Mouse (Mus musculus) E14TG2a.4 (cell line): ENCODE results near the gene Taldo1.
A peak's percentile ranks its signal among the peaks of the same experiment; 100 is the strongest.

Source experiments
- H3K27me3 ChIP-seq: 2 replicates; pipeline ENCODE4 v1.6.1; 2014; ENCODE audit warnings: low read length, control low read depth; ENCODE audit not compliant: insufficient read depth
- H3K36me3 ChIP-seq: 2 replicates; pipeline ENCODE4 v1.6.1; 2014; ENCODE audit warnings: low read length, control low read depth; ENCODE audit not compliant: insufficient read depth
- H3K4me1 ChIP-seq: replicated peaks from 2 replicates; pipeline ENCODE4 v1.6.1; 2014; ENCODE audit warnings: low read depth, low read length, control low read depth
- H3K4me3 ChIP-seq: replicated peaks from 2 replicates; pipeline ENCODE4 v1.5.1; 2014; ENCODE audit warnings: mild to moderate bottlenecking, low read length
- H3K9me3 ChIP-seq: 2 replicates; pipeline ENCODE4 v1.6.1; 2014; ENCODE audit warnings: low read length, control low read depth
- CTCF ChIP-seq: conservative IDR thresholded peaks from 2 replicates; pipeline ENCODE4 v1.5.1; 2014; ENCODE audit warnings: low read length
- NANOG ChIP-seq: IDR thresholded peaks from 2 replicates; pipeline ENCODE4 v1.6.1; 2014; ENCODE audit warnings: borderline replicate concordance, low read length, mixed read lengths
- POU5F1 ChIP-seq: IDR thresholded peaks from 2 replicates; pipeline ENCODE4 v1.6.1; 2014; ENCODE audit warnings: low read length, borderline replicate concordance

The Taldo1 gene

GRCm38 (mm10) chr7:141363106-141363751, 28.8 kb upstream of the Taldo1 start:
- TF ChIP-seq CTCF (peak; percentile 43), POU5F1 (no peak), NANOG (no peak)

DNA sequence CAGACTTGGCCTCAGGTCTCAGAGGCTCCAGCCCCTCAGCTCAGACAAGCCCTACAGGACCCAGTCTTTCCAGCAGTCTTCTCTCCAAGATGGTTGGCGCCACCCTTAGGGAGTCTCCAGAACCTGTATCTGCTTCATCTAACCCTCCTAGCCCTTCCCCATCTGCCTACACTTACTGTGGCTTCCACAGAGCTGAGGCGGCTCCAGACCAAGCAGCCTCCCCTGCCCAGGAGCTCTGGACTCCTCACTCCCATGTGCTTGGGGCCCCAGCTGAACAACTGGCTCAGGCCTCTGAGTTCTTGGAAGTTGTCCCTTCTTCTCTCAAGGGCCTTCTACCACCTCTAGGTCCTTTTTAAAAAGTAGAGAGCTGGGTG, 28.3 kb upstream of the Taldo1 start:
- Histone ChIP-seq H3K4me1 (peaks cover 23% of the 10 kb centered on the region), H3K27me3 (peaks cover 49% of the 10 kb centered on the region), H3K4me3 (no peak overlapping the region), H3K9me3 (no peaks in the 10 kb centered on the region), H3K36me3 (no peaks in the 10 kb centered on the region)
- TF ChIP-seq CTCF (no peak), NANOG (no peak), POU5F1 (no peak)

More at GRCm38 (mm10) chr7:141363106-141363751, 28.8 kb upstream of the Taldo1 start:
- Histone ChIP-seq H3K36me3 (no peaks in the 10 kb centered on the region), H3K9me3 (no peaks in the 10 kb centered on the region), H3K4me1 (peaks cover 20% of the 10 kb centered on the region), H3K4me3 (no peak overlapping the region), H3K27me3 (peaks cover 50% of the 10 kb centered on the region)

DNA sequence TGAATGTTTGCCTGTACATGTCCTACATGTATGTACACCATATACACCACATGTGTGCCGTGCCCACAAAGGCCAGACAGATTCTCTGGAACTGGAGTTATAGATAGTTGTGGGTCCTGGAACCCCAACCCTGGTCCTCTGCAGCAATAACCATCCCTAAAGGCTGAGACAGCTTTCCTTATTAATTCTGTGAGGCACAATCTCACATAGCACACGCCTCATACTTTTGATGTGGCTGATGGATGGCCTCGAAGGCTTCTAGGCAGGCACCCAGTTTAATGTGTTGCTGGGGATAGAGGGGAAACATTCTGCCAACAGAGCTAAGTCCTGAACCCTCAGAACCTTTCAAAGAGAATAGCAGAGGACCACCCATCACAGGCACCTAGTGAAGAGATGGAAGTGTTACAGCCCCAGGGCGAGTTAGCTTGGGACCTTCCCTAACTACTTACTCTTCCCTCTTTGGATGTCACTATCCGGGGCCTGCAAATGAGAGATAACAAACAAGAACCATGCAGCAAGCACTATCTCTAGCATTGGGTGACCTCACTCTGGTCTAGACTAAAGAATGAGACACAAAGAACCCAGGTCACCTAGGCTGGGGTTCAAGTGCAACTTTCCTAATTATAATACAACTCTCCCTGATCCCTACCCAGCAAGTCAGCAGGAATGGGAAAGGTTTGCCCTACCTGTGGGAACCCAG, 27.5 kb upstream of the Taldo1 start:
- Histone ChIP-seq H3K4me3 (no peak overlapping the region), H3K27me3 (peaks cover 45% of the 10 kb centered on the region), H3K9me3 (no peaks in the 10 kb centered on the region), H3K4me1 (peaks cover 27% of the 10 kb centered on the region), H3K36me3 (no peaks in the 10 kb centered on the region)
- TF ChIP-seq NANOG: no peak
- no peak for TF ChIP-seq CTCF
- no peak for TF ChIP-seq POU5F1

DNA sequence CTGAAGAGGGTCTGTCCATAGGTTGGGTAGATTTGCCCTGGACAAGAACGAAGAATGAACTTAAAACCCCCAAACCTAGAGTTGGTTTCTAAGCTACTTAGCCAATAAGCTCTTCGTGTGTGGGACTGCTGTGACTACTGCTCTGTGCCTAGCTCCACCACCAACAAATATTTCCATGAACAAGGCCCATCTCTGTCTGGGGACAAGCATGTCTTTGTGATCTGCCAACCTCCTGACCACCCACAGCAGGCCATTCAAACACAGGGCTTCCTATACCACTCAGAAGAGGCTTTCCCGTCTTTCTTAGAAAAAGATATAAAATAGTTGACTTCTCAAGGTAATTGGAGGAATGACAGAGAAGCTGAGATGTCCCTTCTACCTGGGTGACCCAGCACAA, 27.0 kb upstream of the Taldo1 start:
- H3K27me3 ChIP-seq: peaks cover 40% of the 10 kb centered on the region
- peaks cover 33% of the 10 kb centered on the region for H3K4me1 ChIP-seq
- H3K36me3 ChIP-seq: no peaks in the 10 kb centered on the region
- H3K4me3 ChIP-seq: no peak overlapping the region
- TF ChIP-seq NANOG (no peak), POU5F1 (no peak), CTCF (no peak)
- H3K9me3 ChIP-seq: no peaks in the 10 kb centered on the region

DNA sequence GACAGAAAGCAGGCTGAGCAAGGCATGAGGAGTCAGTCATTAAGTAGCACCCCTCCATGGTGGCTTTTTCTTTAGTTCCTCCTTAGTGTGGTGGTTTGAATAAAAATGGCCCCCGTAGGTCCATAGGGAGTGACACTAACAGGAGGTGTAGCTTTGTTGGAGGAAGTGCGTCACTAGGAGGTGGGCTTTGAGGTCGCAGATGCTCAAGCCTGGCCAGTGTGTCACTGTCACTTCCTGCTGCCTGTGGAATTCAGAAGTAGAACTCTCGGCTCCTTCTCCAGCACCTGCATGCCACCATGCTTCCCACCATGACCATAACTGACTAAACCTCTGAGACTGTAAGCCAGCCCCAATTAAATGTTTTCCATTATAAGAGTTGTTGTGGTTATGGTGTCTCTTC, 24.6 kb upstream of the Taldo1 start:
- no peaks in the 10 kb centered on the region for H3K36me3 ChIP-seq

DNA sequence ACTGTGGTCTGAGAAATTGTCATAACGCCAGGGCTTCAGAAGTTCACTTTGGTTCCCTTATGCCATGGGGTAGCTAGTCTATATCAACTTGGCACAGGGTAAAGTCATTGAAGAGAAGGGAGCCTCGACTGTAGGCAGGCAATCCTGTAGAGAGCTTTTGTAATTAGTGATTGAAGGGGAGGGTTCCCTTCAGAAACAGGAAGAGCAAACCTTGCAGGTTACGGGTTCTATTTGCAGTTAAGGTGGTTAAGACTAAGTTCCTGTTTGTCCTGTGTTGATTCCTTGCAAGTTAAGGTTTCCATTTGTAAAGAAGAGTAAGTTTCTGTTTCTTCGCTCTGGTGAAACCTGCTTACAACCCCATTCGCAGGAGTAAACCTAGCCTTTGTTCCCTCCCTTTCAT, 22.1 kb upstream of the Taldo1 start:
- H3K4me3 ChIP-seq: no peak overlapping the region
- peaks cover 9% of the 10 kb centered on the region; the same call in 1 of the 2 replicates for H3K27me3 ChIP-seq
- H3K36me3 ChIP-seq: no peaks in the 10 kb centered on the region
- H3K9me3 ChIP-seq: no peaks in the 10 kb centered on the region
- TF ChIP-seq NANOG (no peak), CTCF (no peak), POU5F1 (no peak)
- peaks cover 64% of the 10 kb centered on the region for H3K4me1 ChIP-seq

More for the DNA sequence above, 24.6 kb upstream of the Taldo1 start:
- no peak overlapping the region for H3K4me3 ChIP-seq
- H3K9me3 ChIP-seq: no peaks in the 10 kb centered on the region
- H3K27me3 ChIP-seq: peaks cover 17% of the 10 kb centered on the region
- TF ChIP-seq NANOG: no peak
- no peak for TF ChIP-seq POU5F1
- TF ChIP-seq CTCF: no peak
- H3K4me1 ChIP-seq: peaks cover 44% of the 10 kb centered on the region

GRCm38 (mm10) chr7:141371942-141372595, 19.9 kb upstream of the Taldo1 start:
- Histone ChIP-seq H3K27me3 (no peaks in the 10 kb centered on the region; the same call in 1 of the 2 replicates), H3K36me3 (no peaks in the 10 kb centered on the region), H3K4me3 (no peak overlapping the region), H3K9me3 (no peaks in the 10 kb centered on the region), H3K4me1 (peaks cover 75% of the 10 kb centered on the region)
- no peak for TF ChIP-seq POU5F1
- TF ChIP-seq NANOG: no peak
- TF ChIP-seq CTCF: no peak

DNA sequence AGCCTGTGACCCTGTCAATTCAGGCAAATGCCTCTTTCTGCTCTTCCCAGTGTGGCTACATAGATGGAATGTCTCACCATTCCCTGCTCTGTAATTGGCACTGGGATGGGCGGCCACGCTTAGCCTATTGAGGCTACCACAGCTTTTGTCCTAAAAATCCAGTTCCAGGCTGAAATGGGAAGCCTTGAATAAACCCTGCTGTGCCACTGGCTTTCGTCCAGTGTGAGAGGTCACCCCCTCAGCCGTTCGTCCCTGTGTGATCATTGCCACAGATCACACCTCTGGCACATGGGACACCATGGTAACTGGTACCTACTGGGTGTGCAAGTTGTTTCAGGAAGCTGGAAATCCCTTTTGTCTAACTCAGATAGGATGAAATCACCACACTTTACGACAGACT, 18.4 kb upstream of the Taldo1 start:
- no peaks in the 10 kb centered on the region for H3K9me3 ChIP-seq
- no peaks in the 10 kb centered on the region for H3K36me3 ChIP-seq
- TF ChIP-seq POU5F1 (no peak), NANOG (no peak), CTCF (no peak)
- H3K4me3 ChIP-seq: no peak overlapping the region
- H3K27me3 ChIP-seq: no peaks in the 10 kb centered on the region
- H3K4me1 ChIP-seq: peaks cover 69% of the 10 kb centered on the region
